Mouse (Mus musculus): ENCODE measurements around the gene Rdh16f1. TPM values are rescaled to one million over a fixed set of nuclear protein-coding genes. Genes with fewer than 3 reads are reported as not detected.

Gene Rdh16f1
- 0.69 TPM in 1 of 2 replicates, not detected in the other for polyA plus RNA-seq (2015; fragmentation: Nextera tagmentation; extraction: Ambion mirVana)

GRCm38 (mm10) chr10:127759181-127760110, at the start of gene Rdh16f1, which contains the start of gene Rdh1:
Gene Rdh16f1, plus strand, starts transcription at chr10:127759787.
Gene Rdh1, plus strand, starts transcription at chr10:127759721.
- Histone ChIP-seq H3K4me2 (ENCODE audit: low read depth, low read length) (no peak within 1 kb of the TSS), H3K9ac (replicated peaks) (no peak within 1 kb of the TSS), H3K4me3 (ENCODE audit: low read depth, low read length) (no peak within 1 kb of the TSS), H3K27ac (ENCODE audit: low read depth) (peak within 1 kb of the TSS; percentile 59), H3K9me3 (ENCODE audit: low read length) (no peaks in the 10 kb centered on the region), H3K27me3 (ENCODE audit: insufficient read depth, low read length) (no peaks in the 10 kb centered on the region), H3K4me1 (ENCODE audit: insufficient read depth) (peaks cover 34% of the 10 kb centered on the region), H3K36me3 (replicated peaks; ENCODE audit: insufficient read depth, low read length) (no peaks in the 10 kb centered on the region)
- no peak for DNase-seq
- TF ChIP-seq CTCF (IDR thresholded peaks at IDR 0.05; ENCODE audit: low read depth) (no peak), EP300 (IDR thresholded peaks at IDR 0.05; ENCODE audit: low read depth) (peak; percentile 71)
- ATAC-seq, result peak; percentile 62
- WGBS (ENCODE audit: insufficient replicate concordance), result 53% methylated on average over 9 of the region's 9 CpGs

DNA sequence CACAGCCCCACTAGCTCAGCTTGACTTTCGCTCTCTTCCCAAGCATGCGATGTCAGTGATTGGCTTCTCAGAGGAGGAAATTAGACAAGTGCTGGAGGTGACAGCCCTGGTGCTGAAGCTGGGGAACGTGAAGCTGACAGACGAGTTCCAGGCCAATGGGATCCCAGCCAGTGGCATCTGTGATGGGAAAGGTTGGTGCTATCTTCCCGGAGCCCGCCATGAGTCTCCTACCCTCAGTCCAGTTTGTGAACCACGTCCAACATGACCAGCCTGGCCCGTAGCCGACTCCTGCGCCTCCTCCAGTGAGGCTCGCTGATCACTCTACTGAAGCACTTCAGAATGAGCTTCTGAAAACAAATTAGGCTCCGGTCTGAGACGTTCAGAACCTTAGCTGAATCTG, 49.3 kb upstream of the Rdh16f1 start:
- H3K27me3 ChIP-seq (ENCODE audit: insufficient read depth, low read length), result no peaks in the 10 kb centered on the region
- no peak overlapping the region for H3K9ac ChIP-seq (replicated peaks)
- no peak overlapping the region for H3K4me2 ChIP-seq (ENCODE audit: low read depth, low read length)
- no peak overlapping the region for H3K4me3 ChIP-seq (ENCODE audit: low read depth, low read length)
- no peak overlapping the region for H3K27ac ChIP-seq (ENCODE audit: low read depth)
- no peaks in the 10 kb centered on the region for H3K36me3 ChIP-seq (replicated peaks; ENCODE audit: insufficient read depth, low read length)
- H3K4me1 ChIP-seq (ENCODE audit: insufficient read depth), result no peaks in the 10 kb centered on the region
- DNase-seq, result no peak
- ATAC-seq, result no peak
- no peaks in the 10 kb centered on the region for H3K9me3 ChIP-seq (ENCODE audit: low read length)
- WGBS (ENCODE audit: insufficient replicate concordance), result 77% methylated on average over 13 of the region's 13 CpGs
- TF ChIP-seq EP300 (IDR thresholded peaks at IDR 0.05; ENCODE audit: low read depth), result no peak
- TF ChIP-seq CTCF (IDR thresholded peaks at IDR 0.05; ENCODE audit: low read depth), result no peak

- Histone ChIP-seq H3K4me2 (ENCODE audit: low read depth, low read length) (no peak overlapping the region), H3K9me3 (ENCODE audit: low read length) (no peaks in the 10 kb centered on the region), H3K27me3 (ENCODE audit: insufficient read depth, low read length) (no peaks in the 10 kb centered on the region), H3K4me3 (ENCODE audit: low read depth, low read length) (no peak overlapping the region), H3K4me1 (ENCODE audit: insufficient read depth) (no peaks in the 10 kb centered on the region), H3K36me3 (replicated peaks; ENCODE audit: insufficient read depth, low read length) (no peaks in the 10 kb centered on the region), H3K9ac (replicated peaks) (no peak overlapping the region), H3K27ac (ENCODE audit: low read depth) (no peak overlapping the region)
- TF ChIP-seq EP300 (IDR thresholded peaks at IDR 0.05; ENCODE audit: low read depth), result no peak
- ATAC-seq (no peak), DNase-seq (no peak)
- 83% methylated on average over 6 of the region's 6 CpGs for WGBS (ENCODE audit: insufficient replicate concordance)
Observed at GRCm38 (mm10) chr10:127712736-127713135, 46.9 kb upstream of the Rdh16f1 start.

GRCm38 (mm10) chr10:127721671-127722418, 37.7 kb upstream of the Rdh16f1 start:
- DNase-seq (no peak), ATAC-seq (no peak)
- no peak overlapping the region for H3K9ac ChIP-seq (replicated peaks)
- 0 out of 2 replicates have a peak, but pooled peaks cover 4% of the 10 kb centered on the region for H3K4me1 ChIP-seq (ENCODE audit: insufficient read depth)
- no peak overlapping the region for H3K4me2 ChIP-seq (ENCODE audit: low read depth, low read length)
- no peak overlapping the region for H3K4me3 ChIP-seq (ENCODE audit: low read depth, low read length)
- TF ChIP-seq EP300 (IDR thresholded peaks at IDR 0.05; ENCODE audit: low read depth) (no peak), CTCF (IDR thresholded peaks at IDR 0.05; ENCODE audit: low read depth) (no peak)
- no peaks in the 10 kb centered on the region for H3K9me3 ChIP-seq (ENCODE audit: low read length)
- peaks cover 28% of the 10 kb centered on the region for H3K27me3 ChIP-seq (ENCODE audit: insufficient read depth, low read length)
- H3K27ac ChIP-seq (ENCODE audit: low read depth), result no peak overlapping the region
- no peaks in the 10 kb centered on the region for H3K36me3 ChIP-seq (replicated peaks; ENCODE audit: insufficient read depth, low read length)
- WGBS (ENCODE audit: insufficient replicate concordance), result 31% methylated on average over 20 of the region's 20 CpGs

GRCm38 (mm10) chr10:127724178-127724577, 35.4 kb upstream of the Rdh16f1 start, which contains the start of gene Tac2:
Gene Tac2, plus strand, starts transcription at chr10:127724478.
- Histone ChIP-seq H3K4me3 (ENCODE audit: low read depth, low read length) (no peak within 1 kb of the TSS), H3K27me3 (ENCODE audit: insufficient read depth, low read length) (peaks cover 28% of the 10 kb centered on the region), H3K27ac (ENCODE audit: low read depth) (no peak within 1 kb of the TSS), H3K9me3 (ENCODE audit: low read length) (no peaks in the 10 kb centered on the region), H3K9ac (replicated peaks) (no peak within 1 kb of the TSS), H3K4me2 (ENCODE audit: low read depth, low read length) (no peak within 1 kb of the TSS), H3K36me3 (replicated peaks; ENCODE audit: insufficient read depth, low read length) (no peaks in the 10 kb centered on the region), H3K4me1 (ENCODE audit: insufficient read depth) (no peaks in the 10 kb centered on the region)
- DNase-seq (no peak), ATAC-seq (no peak)
- TF ChIP-seq EP300 (IDR thresholded peaks at IDR 0.05; ENCODE audit: low read depth) (no peak), CTCF (IDR thresholded peaks at IDR 0.05; ENCODE audit: low read depth) (no peak)
- WGBS (ENCODE audit: insufficient replicate concordance), result 71% methylated on average over 3 of the region's 3 CpGs

- WGBS (ENCODE audit: insufficient replicate concordance), result 81% methylated on average over 4 of the region's 4 CpGs
- no peak for DNase-seq
- Histone ChIP-seq H3K27ac (ENCODE audit: low read depth) (no peak overlapping the region), H3K27me3 (ENCODE audit: insufficient read depth, low read length) (peaks cover 28% of the 10 kb centered on the region), H3K4me1 (ENCODE audit: insufficient read depth) (peaks cover under 1% of the 10 kb centered on the region; the same call in 1 of the 2 replicates), H3K9me3 (ENCODE audit: low read length) (no peaks in the 10 kb centered on the region), H3K36me3 (replicated peaks; ENCODE audit: insufficient read depth, low read length) (no peaks in the 10 kb centered on the region), H3K4me2 (ENCODE audit: low read depth, low read length) (no peak overlapping the region), H3K4me3 (ENCODE audit: low read depth, low read length) (no peak overlapping the region), H3K9ac (replicated peaks) (no peak overlapping the region)
- no peak for ATAC-seq
- TF ChIP-seq EP300 (IDR thresholded peaks at IDR 0.05; ENCODE audit: low read depth), result no peak
- TF ChIP-seq CTCF (IDR thresholded peaks at IDR 0.05; ENCODE audit: low read depth), result no peak
Observed at GRCm38 (mm10) chr10:127725136-127725535, 34.5 kb upstream of the Rdh16f1 start.
